Comparison of ENCODE assay signal across 30 mouse cellular contexts in genomic region chr14:50802441-50802840, GRCm38 (mm10). TPM values are rescaled to one million over a fixed set of nuclear protein-coding genes. Genes with fewer than 3 reads are reported as not detected.
A peak's percentile ranks its signal among the peaks of the same experiment; 100 is the strongest.
DNase-seq lines count a peak whose midpoint lies in the region; ATAC-seq and TF ChIP-seq lines count a peak whose summit lies in the region.
"Had no signal": no experiment of that assay in that cellular context is flagged by ENCODE, and none has a peak within 500 bp of the region (broad histone marks: within the 10 kb centered on the region; RNA-seq: fewer than 3 reads in every experiment).

No protein-coding gene starts in this region.

- H3K9me3 ChIP-seq in heart, embryonic 11.5 days (replicated peaks; ENCODE audit: control insufficient read depth, low read length) = no peaks in the 10 kb centered on the region
- no peaks in the 10 kb centered on the region for H3K9me3 ChIP-seq in ES-E14 (ENCODE audit: control insufficient read depth, insufficient read depth, low read depth, low read length)
- H3K9me3 ChIP-seq: forebrain, embryonic 12.5 days; forebrain, embryonic 15.5 days; heart, embryonic 12.5 days; heart, embryonic 15.5 days; hindbrain, embryonic 10.5 days; hindbrain, embryonic 13.5 days; intestine, embryonic 15.5 days had no signal

- peaks cover 52% of the 10 kb centered on the region for H3K79me3 ChIP-seq in C2C12 (ENCODE audit: low read depth)

- ATAC-seq in heart, embryonic 11.5 days (replicated peaks; ENCODE audit: insufficient number of reproducible peaks, low FRiP score, low TSS enrichment) = no peak
- ATAC-seq: forebrain, embryonic 15.5 days; hindbrain, embryonic 16.5 days; intestine, embryonic 15.5 days had no signal

- H3K27me3 ChIP-seq in heart, embryonic 11.5 days (ENCODE audit: control insufficient read depth, insufficient read depth, low read length) = no peaks in the 10 kb centered on the region
- H3K27me3 ChIP-seq in C2C12 (ENCODE audit: control insufficient read depth, insufficient read depth, insufficient read length) = no peaks in the 10 kb centered on the region
- H3K27me3 ChIP-seq: forebrain, embryonic 12.5 days; forebrain, embryonic 15.5 days; heart, embryonic 12.5 days; heart, embryonic 15.5 days; hindbrain, embryonic 13.5 days; intestine, embryonic 15.5 days had no signal

- H3K79me2 ChIP-seq in C2C12 (ENCODE audit: control insufficient read depth, insufficient read depth) = peaks cover 70% of the 10 kb centered on the region

- H3ac ChIP-seq in C2C12 (ENCODE audit: control insufficient read depth, insufficient read length, low read depth) = peak overlapping the region; percentile 55

- no peak overlapping the region for H3K4me3 ChIP-seq in heart, embryonic 11.5 days (ENCODE audit: low read depth, low read length)
- H3K4me3 ChIP-seq in C2C12 (ENCODE audit: insufficient read depth, poor library complexity, severe bottlenecking) (peak overlapping the region; percentile 37), ES-E14 (ENCODE audit: insufficient read depth in 1 of 2, low read depth in 1 of 2, low read length in 2 of 2, poor library complexity in 1 of 2, severe bottlenecking in 1 of 2) (peak overlapping the region; percentile 37 to 97)
- H3K4me3 ChIP-seq: forebrain, embryonic 12.5 days; forebrain, embryonic 15.5 days; heart, embryonic 12.5 days; heart, embryonic 15.5 days; hindbrain, embryonic 10.5 days; hindbrain, embryonic 13.5 days; intestine, embryonic 15.5 days had no signal

- in situ Hi-C loops in ES-E14 (cut with MboI; ENCODE audit: low sequenced_read_pairs in 2 of 2, unreplicated experiment in 2 of 2) = no loop called here

- no peak for TF ChIP-seq CTCF in C2C12 (IDR thresholded peaks at IDR 0.05; ENCODE audit: control insufficient read depth, insufficient read depth, insufficient read length)

- no peak overlapping the region for H3K9ac ChIP-seq in heart, embryonic 11.5 days (ENCODE audit: low read depth, low read length)
- H3K9ac ChIP-seq in ES-E14 (ENCODE audit: insufficient read depth, low read depth, low read length, poor library complexity, severe bottlenecking) = peak overlapping the region; percentile 92
- H3K9ac ChIP-seq: forebrain, embryonic 12.5 days; forebrain, embryonic 15.5 days; heart, embryonic 12.5 days; heart, embryonic 15.5 days; hindbrain, embryonic 13.5 days; intestine, embryonic 15.5 days had no signal

- WGBS in heart, embryonic 11.5 days (ENCODE audit: insufficient replicate concordance) = 79% methylated on average over 6 of the region's 6 CpGs

- peak; percentile 71 for DNase-seq in heart, adult 11 months
- no peak for DNase-seq in ES-E14 (ENCODE audit: low read depth, low spot score)
- DNase-seq in R1 (ENCODE audit: low read depth, low spot score) = peak; percentile 68
- no peak for DNase-seq in Muller cell, postnatal 12 days (ENCODE audit: inconsistent ontology term)
- DNase-seq in urinary bladder, postnatal 10 days (ENCODE audit: low spot score) = no peak
- DNase-seq: adrenal gland, postnatal 36 days; cerebellum, adult 18-20 months; cerebellum, adult 9-10 months; gastrocnemius, postnatal 10 days; gastrocnemius, postnatal 36 days; heart, postnatal 36 days; kidney, adult 11 months had no signal

- H3K27ac ChIP-seq in heart, embryonic 11.5 days (ENCODE audit: low read depth, low read length) = no peak overlapping the region
- peak overlapping the region; percentile 72; the same call in 1 of the 2 replicates for H3K27ac ChIP-seq in ES-E14 (ENCODE audit: insufficient read depth, low read depth, low read length, poor library complexity, severe bottlenecking)
- H3K27ac ChIP-seq: forebrain, embryonic 12.5 days; forebrain, embryonic 15.5 days; heart, embryonic 15.5 days; hindbrain, embryonic 10.5 days; hindbrain, embryonic 13.5 days; intestine, embryonic 15.5 days had no signal

- H3K4me2 ChIP-seq in heart, embryonic 11.5 days = no peak overlapping the region
- H3K4me2 ChIP-seq: forebrain, embryonic 12.5 days; forebrain, embryonic 15.5 days; heart, embryonic 12.5 days; heart, embryonic 15.5 days; hindbrain, embryonic 13.5 days; intestine, embryonic 15.5 days had no signal

- H3K4me1 ChIP-seq in heart, embryonic 11.5 days (ENCODE audit: control insufficient read depth, insufficient read depth, low read length) = no peaks in the 10 kb centered on the region
- H3K4me1 ChIP-seq in ES-E14 (ENCODE audit: control insufficient read depth in 2 of 2, insufficient read depth in 2 of 2, low read length in 2 of 2, poor library complexity in 1 of 2) = peaks cover 0 to 2% of the 10 kb centered on the region in 2 experiments; a peak in 1 of 4 replicates
- H3K4me1 ChIP-seq: heart, embryonic 12.5 days had no signal

- no peaks in the 10 kb centered on the region for H3K36me3 ChIP-seq in heart, embryonic 11.5 days (ENCODE audit: control insufficient read depth, insufficient read depth, low read length)
- H3K36me3 ChIP-seq in C2C12 (ENCODE audit: control insufficient read depth, insufficient read depth) (peaks cover 18% of the 10 kb centered on the region), ES-E14 (ENCODE audit: control insufficient read depth, insufficient read depth, low read length, poor library complexity, severe bottlenecking) (peaks cover 45% of the 10 kb centered on the region)
- H3K36me3 ChIP-seq: forebrain, embryonic 12.5 days; forebrain, embryonic 15.5 days; heart, embryonic 12.5 days; heart, embryonic 15.5 days; hindbrain, embryonic 10.5 days; hindbrain, embryonic 13.5 days; intestine, embryonic 15.5 days had no signal

TF ChIP-seq in C2C12, 6 proteins besides CTCF, POLR2A, EP300 and RAD21:
- TF ChIP-seq MAX (IDR thresholded peaks at IDR 0.05) (peak; percentile 38), MYOD1 (IDR thresholded peaks at IDR 0.05; ENCODE audit: control insufficient read depth, insufficient read length, low read depth) (no peak), MYOG (IDR thresholded peaks at IDR 0.05; ENCODE audit: control insufficient read depth, extremely low read depth, insufficient read length) (no peak), USF1 (IDR thresholded peaks at IDR 0.05; ENCODE audit: low read depth) (no peak), FOSL1 (IDR thresholded peaks at IDR 0.05; ENCODE audit: insufficient read depth, low read length, poor library complexity, severe bottlenecking) (no peak), CEBPB (IDR thresholded peaks at IDR 0.05; ENCODE audit: low read depth) (no peak)

TF ChIP-seq in ES-E14, 5 proteins besides CTCF, POLR2A, EP300 and RAD21:
- TF ChIP-seq HCFC1 (IDR thresholded peaks at IDR 0.05; ENCODE audit: borderline replicate concordance, insufficient read depth, low read length) = no peak
TF ChIP-seq in ES-E14: peak in this region for 0.

RNA-seq across cellular contexts. Expression of gene Ccnb1ip1, which starts 5.1 kb away (rescaled TPM):
- polyA plus RNA-seq in heart, embryonic 11.5 days (2014; fragmentation: Nextera tagmentation; extraction: Ambion mirVana) = not detected in 2 replicates
- 1.6 TPM for polyA plus RNA-seq in C2C12 (2012; fragmentation: generic; extraction: Trizol)
- total RNA-seq in ES-E14 (2012; rRNA removed) = 24.1 and 29.4 TPM in 2 replicates
- total RNA-seq: adrenal gland, adult 18-20 months; adrenal gland, postnatal 36 days; gastrocnemius, postnatal 10 days; granulocyte monocyte progenitor cell, adult 5-6 weeks; heart, postnatal 10 days; heart, postnatal 36 days had no signal
- polyA plus RNA-seq: embryonic facial prominence, embryonic 11.5 days; embryonic facial prominence, embryonic 14.5 days; forebrain, embryonic 12.5 days; heart, embryonic 12.5 days; heart, embryonic 15.5 days; hindbrain, embryonic 10.5 days; hindbrain, embryonic 13.5 days; hindbrain, embryonic 16.5 days; intestine, embryonic 15.5 days had no signal

RNA-seq across cellular contexts. Expression of gene Parp2, which starts 5.2 kb away (rescaled TPM):
- 45.2 and 48.5 TPM in 2 replicates for polyA plus RNA-seq in heart, embryonic 11.5 days (2014; fragmentation: Nextera tagmentation; extraction: Ambion mirVana)
- 18.2 TPM for polyA plus RNA-seq in C2C12 (2012; fragmentation: generic; extraction: Trizol)
- 44.7 and 115 TPM in 2 replicates for total RNA-seq in ES-E14 (2012; rRNA removed)

RNA-seq across cellular contexts. Expression of gene Ttc5, which starts 17.1 kb away (rescaled TPM):
- polyA plus RNA-seq in heart, embryonic 11.5 days (2014; fragmentation: Nextera tagmentation; extraction: Ambion mirVana) = 51.7 and 55.8 TPM in 2 replicates
- polyA plus RNA-seq in C2C12 (2012; fragmentation: generic; extraction: Trizol) = 19.7 TPM
- total RNA-seq in ES-E14 (2012; rRNA removed) = 28.4 and 65.9 TPM in 2 replicates

RNA-seq across cellular contexts. Expression of gene Olfr749, which starts 57.5 kb away (rescaled TPM):
- polyA plus RNA-seq in heart, embryonic 11.5 days (2014; fragmentation: Nextera tagmentation; extraction: Ambion mirVana) = not detected in 2 replicates
- not detected for polyA plus RNA-seq in C2C12 (2012; fragmentation: generic; extraction: Trizol)
- total RNA-seq in ES-E14 (2012; rRNA removed) = not detected in 2 replicates
- total RNA-seq: adrenal gland, adult 18-20 months; adrenal gland, postnatal 10 days; adrenal gland, postnatal 36 days; gastrocnemius, adult 18-20 months; gastrocnemius, postnatal 10 days; gastrocnemius, postnatal 36 days; granulocyte monocyte progenitor cell, adult 5-6 weeks; heart, adult 8-10 months; heart, postnatal 10 days; heart, postnatal 36 days had no signal
- polyA plus RNA-seq: embryonic facial prominence, embryonic 11.5 days; embryonic facial prominence, embryonic 14.5 days; forebrain, embryonic 12.5 days; forebrain, embryonic 15.5 days; heart, embryonic 12.5 days; heart, embryonic 15.5 days; hindbrain, embryonic 10.5 days; hindbrain, embryonic 13.5 days; hindbrain, embryonic 16.5 days; intestine, embryonic 15.5 days had no signal

Comparison
In these comparisons a context has a peak if more than half of its experiments do, and no peak if none do; other contexts are left out.
1. DNase-seq: peak in heart, adult 11 months (single experiment) and R1 (single experiment); none in ES-E14 (single experiment), Muller cell, postnatal 12 days (single experiment) and urinary bladder, postnatal 10 days (single experiment).